Mouse (Mus musculus): Measurements from ENCODE around the gene Pced1b.

GRCm38 (mm10) chr15:97361771-97362171 is 114.9 kb downstream of the Pced1b start:
- no peak for TF ChIP-seq CTCF (IDR thresholded peaks at IDR 0.05; ENCODE audit: low read depth, low read length)
- TF ChIP-seq TAL1 (conservative IDR thresholded peaks at IDR 0.05; ENCODE audit: low read depth, low read length) = no peak
- no peak for TF ChIP-seq GATA2 (IDR thresholded peaks at IDR 0.05; ENCODE audit: borderline replicate concordance, low read depth, low read length)
- TF ChIP-seq GATA1 (IDR thresholded peaks at IDR 0.05; ENCODE audit: borderline replicate concordance, low read length) = no peak

All from G1E (cell line).